Mouse (Mus musculus): ENCODE measurements around the gene Hbb-y. TPM values are rescaled to one million over a fixed set of nuclear protein-coding genes. Genes with fewer than 3 reads are reported as not detected.
"Not testable (repeated sequence)": the region's sequence is repeated elsewhere in the genome, so short reads cannot be mapped to it uniquely, and the experiment has no call there.

The Hbb-y gene
- polyA plus RNA-seq, 1 experiment from 2014 or later = 9,927 TPM

DNA sequence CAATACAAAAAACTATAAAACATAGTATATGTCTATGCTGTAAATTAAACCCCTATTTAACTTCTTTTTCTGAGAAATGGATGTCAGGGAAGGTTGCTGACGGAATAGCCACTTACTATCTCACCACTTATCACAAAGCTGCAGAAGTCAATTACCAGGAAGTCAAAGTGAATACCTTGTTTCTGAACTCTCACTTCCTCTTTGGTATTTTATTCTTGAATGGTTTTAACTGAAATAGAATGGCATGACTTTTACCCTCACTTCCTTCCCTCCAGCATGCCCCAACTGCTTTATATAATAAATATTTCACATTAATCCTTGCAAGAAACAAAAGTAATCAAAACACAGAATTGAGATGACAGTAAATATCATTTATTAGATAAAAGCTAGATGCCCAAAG, 40.8 kb downstream of the Hbb-y start:
- H3K4me2 ChIP-seq = peak overlapping the region; percentile 63
- H3K9me3 ChIP-seq (replicated peaks) = no peaks in the 10 kb centered on the region
- peak overlapping the region; percentile 99 for H3K27ac ChIP-seq
- ATAC-seq = peak; percentile 5; the same call in 1 of the 2 replicates
- WGBS (ENCODE audit: insufficient replicate concordance) = 9% methylated on average over 1 of the region's 1 CpGs
- peaks cover 50% of the 10 kb centered on the region for H3K4me1 ChIP-seq
- H3K36me3 ChIP-seq = no peaks in the 10 kb centered on the region
- H3K27me3 ChIP-seq (replicated peaks) = no peaks in the 10 kb centered on the region
- peak overlapping the region; percentile 63 for H3K4me3 ChIP-seq
- peak overlapping the region; percentile 78 for H3K9ac ChIP-seq

DNA sequence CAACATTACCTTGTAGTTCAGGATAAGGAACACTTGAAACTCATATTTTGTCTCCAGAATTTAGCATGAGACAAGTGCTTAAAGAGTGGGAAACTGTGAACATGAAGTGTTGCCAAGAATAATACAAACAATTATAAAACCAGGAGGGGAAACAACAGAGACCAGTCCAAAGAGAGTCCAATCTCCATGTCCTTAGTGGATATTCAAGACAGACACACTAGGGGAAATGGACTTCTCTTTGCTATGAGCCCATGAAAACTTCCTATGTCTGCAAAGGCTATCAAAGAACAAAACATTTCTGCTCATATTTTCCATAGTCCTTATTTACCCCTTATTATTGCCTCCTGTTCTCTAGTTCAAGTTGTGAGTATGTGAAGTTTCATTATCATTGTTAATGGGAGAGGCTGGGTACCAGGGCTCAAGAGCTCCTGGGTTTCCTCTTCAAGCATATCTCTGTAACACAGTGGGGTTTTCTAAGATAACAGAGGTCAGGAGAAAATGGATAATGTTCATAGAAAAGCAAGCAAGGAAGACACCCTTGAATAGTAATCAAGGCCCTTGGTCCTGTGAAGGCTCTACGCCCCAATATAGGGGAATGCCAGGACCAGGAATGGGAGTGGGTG, 41.7 kb downstream of the Hbb-y start:
- H3K4me3 ChIP-seq = peak overlapping the region; percentile 36
- peak overlapping the region; percentile 95 for H3K27ac ChIP-seq
- H3K4me2 ChIP-seq = peak overlapping the region; percentile 65
- no peaks in the 10 kb centered on the region for H3K9me3 ChIP-seq (replicated peaks)
- no peaks in the 10 kb centered on the region for H3K36me3 ChIP-seq
- 8% methylated on average over 1 of the region's 1 CpGs for WGBS (ENCODE audit: insufficient replicate concordance)
- H3K9ac ChIP-seq = peak overlapping the region; percentile 68
- H3K27me3 ChIP-seq (replicated peaks) = no peaks in the 10 kb centered on the region
- peak; percentile 73 for ATAC-seq
- peaks cover 57% of the 10 kb centered on the region for H3K4me1 ChIP-seq

DNA sequence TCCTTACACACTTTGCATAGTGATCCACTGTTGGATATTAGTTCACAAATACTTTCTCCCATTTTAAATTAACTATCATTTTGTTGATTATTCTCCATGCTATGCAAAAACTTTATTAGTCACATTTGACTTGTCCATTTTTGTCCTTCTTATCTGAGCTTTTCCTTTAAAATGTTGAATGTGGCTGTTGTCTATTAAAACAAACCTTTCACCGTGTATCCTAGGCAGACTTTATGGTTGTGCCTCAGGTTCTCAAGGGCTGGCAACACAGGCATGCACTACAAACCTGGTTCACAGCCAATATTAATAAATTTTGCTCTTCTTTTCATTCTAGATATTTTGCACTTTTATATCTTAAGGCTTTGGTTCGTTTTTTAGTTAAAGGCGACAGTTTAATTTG, 42.3 kb downstream of the Hbb-y start:
- Histone ChIP-seq H3K4me2 (peak overlapping the region; percentile 65), H3K27ac (peak overlapping the region; percentile 95), H3K9me3 (replicated peaks) (no peaks in the 10 kb centered on the region), H3K27me3 (replicated peaks) (no peaks in the 10 kb centered on the region), H3K36me3 (no peaks in the 10 kb centered on the region), H3K4me1 (peaks cover 52% of the 10 kb centered on the region), H3K4me3 (peak overlapping the region; percentile 30), H3K9ac (peak overlapping the region; percentile 68; the same call in 1 of the 2 replicates)
- peak; percentile 21; the same call in 1 of the 2 replicates for ATAC-seq
- WGBS (ENCODE audit: insufficient replicate concordance) = 37% methylated on average over 3 of the region's 3 CpGs

DNA sequence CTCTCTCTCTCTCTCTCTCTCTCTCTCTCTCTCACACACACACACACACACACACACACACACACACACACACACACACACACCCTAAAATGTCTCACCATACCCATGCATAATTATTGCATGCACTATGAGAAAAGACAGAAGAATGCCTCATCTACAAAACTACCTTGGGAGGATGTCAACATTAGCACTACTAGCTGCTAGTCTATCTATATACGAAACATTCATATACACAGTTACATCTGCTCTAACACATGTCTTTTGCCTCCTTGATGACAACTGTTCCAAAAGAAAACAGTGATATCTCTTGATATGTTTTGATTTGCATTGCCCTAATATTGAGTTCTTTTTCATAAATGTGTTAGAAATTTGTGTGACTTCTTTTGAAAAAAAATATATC, 42.7 kb downstream of the Hbb-y start:
- peak overlapping the region; percentile 30 for H3K4me3 ChIP-seq
- ATAC-seq = no peak
- H3K36me3 ChIP-seq = no peaks in the 10 kb centered on the region
- peak overlapping the region; percentile 65 for H3K4me2 ChIP-seq
- H3K4me1 ChIP-seq = peaks cover 48% of the 10 kb centered on the region
- H3K27ac ChIP-seq = peak overlapping the region; percentile 95
- no peaks in the 10 kb centered on the region for H3K9me3 ChIP-seq (replicated peaks)
- H3K27me3 ChIP-seq (replicated peaks) = no peaks in the 10 kb centered on the region
- 46% methylated on average over 1 of the region's 1 CpGs for WGBS (ENCODE audit: insufficient replicate concordance)
- H3K9ac ChIP-seq = peak overlapping the region; percentile 68

DNA sequence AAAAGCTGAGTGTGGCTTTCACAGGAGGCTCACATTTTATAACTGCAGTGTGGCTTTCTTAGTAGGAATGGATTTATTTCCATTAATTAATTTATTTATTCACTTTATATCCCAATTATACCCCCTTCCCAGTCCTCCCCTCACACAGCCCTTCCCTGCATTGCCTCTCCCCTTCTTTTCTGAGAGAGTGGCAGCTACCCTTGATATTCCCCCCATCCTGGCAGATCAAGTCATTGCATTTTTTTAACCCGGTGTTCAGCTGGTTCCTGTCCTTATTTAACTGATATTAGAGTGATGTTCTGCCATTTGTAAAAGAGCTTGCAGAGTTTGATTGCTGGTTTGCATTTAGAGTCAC, 43.2 kb downstream of the Hbb-y start:
- Histone ChIP-seq H3K4me3 (peak overlapping the region; percentile 30), H3K9me3 (replicated peaks) (no peaks in the 10 kb centered on the region)
- ATAC-seq = no peak

DNA sequence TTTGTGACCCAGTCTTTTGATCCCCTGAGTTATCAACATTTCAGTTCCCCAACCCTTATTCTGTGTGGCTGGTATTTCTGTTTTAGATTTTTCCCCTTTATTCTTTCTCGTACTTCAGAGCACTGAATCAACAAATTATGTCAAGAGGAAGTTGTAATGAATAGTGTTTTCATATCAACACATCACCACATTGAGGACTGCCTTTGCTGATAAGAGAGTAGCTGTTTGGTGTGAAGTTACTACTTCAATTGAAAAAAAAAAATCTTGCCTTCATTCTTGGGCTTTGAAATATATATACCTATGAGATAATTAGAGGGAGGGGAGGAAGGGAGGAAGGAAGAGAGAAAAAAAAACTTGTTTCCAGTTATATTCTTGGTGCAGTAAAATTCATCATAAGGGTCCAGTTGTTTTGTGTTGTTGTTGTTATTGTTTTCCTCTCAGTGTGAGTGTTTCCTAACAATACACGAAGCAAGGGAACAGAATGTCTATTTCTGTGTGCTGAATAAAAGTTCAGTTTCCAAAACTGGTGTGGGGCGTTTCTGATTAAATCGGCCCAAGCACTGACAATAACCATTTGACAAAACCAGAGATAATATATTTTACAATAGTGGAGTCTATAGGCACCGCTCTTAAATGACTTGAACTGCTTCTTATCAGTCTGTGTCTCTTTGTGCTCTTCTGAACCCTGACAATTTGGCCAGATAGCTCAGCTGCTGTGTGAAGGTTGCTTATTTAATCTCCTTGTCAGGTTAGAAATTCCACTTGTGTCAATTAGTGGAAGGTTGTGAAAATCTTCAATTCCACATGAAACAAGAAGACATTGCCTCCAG, 43.8 kb downstream of the Hbb-y start:
- H3K36me3 ChIP-seq = no peaks in the 10 kb centered on the region
- H3K27me3 ChIP-seq (replicated peaks) = no peaks in the 10 kb centered on the region
- no peaks in the 10 kb centered on the region for H3K9me3 ChIP-seq (replicated peaks)
- H3K4me3 ChIP-seq = peak overlapping the region; percentile 30
- peak overlapping the region; percentile 95 for H3K27ac ChIP-seq
- H3K9ac ChIP-seq = peak overlapping the region; percentile 68
- H3K4me1 ChIP-seq = peaks cover 44% of the 10 kb centered on the region
- 6% methylated on average over 5 of the region's 5 CpGs for WGBS (ENCODE audit: insufficient replicate concordance)
- no peak for ATAC-seq
- peak overlapping the region; percentile 65 for H3K4me2 ChIP-seq

More for the DNA sequence above, 43.2 kb downstream of the Hbb-y start:
- Histone ChIP-seq H3K27ac (peak overlapping the region; percentile 95), H3K27me3 (replicated peaks) (no peaks in the 10 kb centered on the region), H3K36me3 (no peaks in the 10 kb centered on the region), H3K4me1 (peaks cover 44% of the 10 kb centered on the region), H3K4me2 (peak overlapping the region; percentile 65), H3K9ac (peak overlapping the region; percentile 68)
- 20% methylated on average over 1 of the region's 1 CpGs for WGBS (ENCODE audit: insufficient replicate concordance)

DNA sequence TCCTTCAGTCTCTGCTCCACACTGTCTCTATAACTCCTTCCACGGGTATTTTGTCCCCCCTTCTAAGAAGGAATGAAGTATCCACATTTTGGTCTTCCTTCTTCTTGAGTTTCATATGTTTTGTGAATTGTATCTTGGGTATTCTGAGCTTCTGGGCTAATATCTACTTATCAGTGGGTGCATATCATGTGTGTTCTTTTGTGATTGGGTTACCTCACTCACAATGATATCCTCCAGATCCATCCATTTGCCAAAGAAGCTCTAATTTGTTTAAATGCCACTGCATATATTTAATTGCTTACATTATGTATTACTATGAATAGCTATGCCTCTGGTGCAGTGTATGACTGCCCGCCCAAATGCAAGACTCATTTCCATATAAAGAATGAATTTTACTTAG, 44.9 kb downstream of the Hbb-y start:
- not testable (repeated sequence) for H3K36me3 ChIP-seq; H3K9me3 ChIP-seq (replicated peaks); ATAC-seq; H3K4me3 ChIP-seq; H3K27me3 ChIP-seq (replicated peaks)
- Histone ChIP-seq H3K4me2 (peak overlapping the region; percentile 36), H3K4me1 (peaks cover 41% of the 10 kb centered on the region), H3K9ac (peak overlapping the region; percentile 63), H3K27ac (peak overlapping the region; percentile 89)
- 44% methylated on average over 2 of the region's 2 CpGs for WGBS (ENCODE audit: insufficient replicate concordance)

DNA sequence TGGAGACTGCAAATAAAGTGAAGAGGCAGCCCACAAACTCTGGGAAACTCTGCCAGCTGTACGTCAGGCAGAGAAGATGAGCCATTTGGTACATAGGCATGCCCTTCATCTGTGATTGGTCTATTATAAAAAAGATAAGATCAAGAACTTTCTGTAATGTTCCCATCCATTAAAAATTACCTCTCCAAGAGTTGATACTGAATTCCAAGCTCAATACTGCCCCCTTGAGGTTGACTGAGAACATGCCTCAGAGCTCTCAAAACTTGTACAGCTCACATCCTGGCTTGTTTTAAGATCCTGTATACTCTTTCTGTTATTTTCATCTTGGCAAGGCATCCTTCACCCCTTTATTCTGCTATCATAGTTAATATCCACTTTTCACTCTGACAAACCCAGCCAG, 46.2 kb downstream of the Hbb-y start:
- no peak for ATAC-seq
- H3K27ac ChIP-seq = peak overlapping the region; percentile 75

More for the DNA sequence above, 46.2 kb downstream of the Hbb-y start:
- Histone ChIP-seq H3K9me3 (replicated peaks) (no peaks in the 10 kb centered on the region), H3K4me1 (peaks cover 41% of the 10 kb centered on the region), H3K4me2 (no peak overlapping the region), H3K4me3 (no peak overlapping the region), H3K9ac (peak overlapping the region; percentile 40), H3K27me3 (replicated peaks) (no peaks in the 10 kb centered on the region), H3K36me3 (no peaks in the 10 kb centered on the region)
- WGBS (ENCODE audit: insufficient replicate concordance) = 55% methylated on average over 1 of the region's 1 CpGs

Other genes starting within 250 kb of the Hbb-y start
- not detected in 2 replicates for gene Olfr620, start 240.7 kb downstream of the Hbb-y start, polyA plus RNA-seq (2016; fragmentation: Nextera tagmentation; extraction: Ambion mirVana)
- not detected in 2 replicates for gene Olfr622, start 210.5 kb downstream of the Hbb-y start, polyA plus RNA-seq (2016; fragmentation: Nextera tagmentation; extraction: Ambion mirVana)
- gene Olfr623, start 189.5 kb downstream of the Hbb-y start, polyA plus RNA-seq (2016; fragmentation: Nextera tagmentation; extraction: Ambion mirVana) = not detected in 2 replicates
- not detected in 2 replicates for gene Olfr624, start 182.0 kb downstream of the Hbb-y start, polyA plus RNA-seq (2016; fragmentation: Nextera tagmentation; extraction: Ambion mirVana)
- gene Olfr625-ps1, start 170.5 kb downstream of the Hbb-y start, polyA plus RNA-seq (2016; fragmentation: Nextera tagmentation; extraction: Ambion mirVana) = not detected in 2 replicates
- not detected in 2 replicates for gene Olfr243, start 138.5 kb downstream of the Hbb-y start, polyA plus RNA-seq (2016; fragmentation: Nextera tagmentation; extraction: Ambion mirVana)
- gene Olfr628, start 122.8 kb downstream of the Hbb-y start, polyA plus RNA-seq (2016; fragmentation: Nextera tagmentation; extraction: Ambion mirVana) = not detected in 2 replicates
- 0.05 TPM in 1 of 2 replicates, not detected in the other for gene Olfr629, start 108.3 kb downstream of the Hbb-y start, polyA plus RNA-seq (2016; fragmentation: Nextera tagmentation; extraction: Ambion mirVana)
- not detected in 2 replicates for gene Olfr630, start 95.9 kb downstream of the Hbb-y start, polyA plus RNA-seq (2016; fragmentation: Nextera tagmentation; extraction: Ambion mirVana)
- gene Olfr69, start 81.6 kb downstream of the Hbb-y start, polyA plus RNA-seq (2016; fragmentation: Nextera tagmentation; extraction: Ambion mirVana) = not detected in 2 replicates
- gene Olfr68, start 73.5 kb downstream of the Hbb-y start, polyA plus RNA-seq (2016; fragmentation: Nextera tagmentation; extraction: Ambion mirVana) = not detected in 2 replicates
- not detected in 2 replicates for gene Olfr67, start 61.4 kb downstream of the Hbb-y start, polyA plus RNA-seq (2016; fragmentation: Nextera tagmentation; extraction: Ambion mirVana)
- gene Hbb-bt, start 39.2 kb downstream of the Hbb-y start, polyA plus RNA-seq (2016; fragmentation: Nextera tagmentation; extraction: Ambion mirVana) = 37,996 and 38,837 TPM in 2 replicates
- gene Hbb-bs, start 25.1 kb downstream of the Hbb-y start, polyA plus RNA-seq (2016; fragmentation: Nextera tagmentation; extraction: Ambion mirVana) = 70,723 and 73,152 TPM in 2 replicates
- 0.72 and 1.2 TPM in 2 replicates for gene Hbb-bh2, start 12.7 kb downstream of the Hbb-y start, polyA plus RNA-seq (2016; fragmentation: Nextera tagmentation; extraction: Ambion mirVana)
- 1,392 and 1,481 TPM in 2 replicates for gene Hbb-bh1, start 10.1 kb downstream of the Hbb-y start, polyA plus RNA-seq (2016; fragmentation: Nextera tagmentation; extraction: Ambion mirVana)
- not detected in 2 replicates for gene Olfr66, start 33.0 kb upstream of the Hbb-y start, polyA plus RNA-seq (2016; fragmentation: Nextera tagmentation; extraction: Ambion mirVana)
- gene Olfr64, start 41.3 kb upstream of the Hbb-y start, polyA plus RNA-seq (2016; fragmentation: Nextera tagmentation; extraction: Ambion mirVana) = not detected in 2 replicates
- gene Olfr65, start 50.3 kb upstream of the Hbb-y start, polyA plus RNA-seq (2016; fragmentation: Nextera tagmentation; extraction: Ambion mirVana) = not detected in 2 replicates
- 0.30 TPM in 1 of 2 replicates, not detected in the other for gene Olfr631, start 75.6 kb upstream of the Hbb-y start, polyA plus RNA-seq (2016; fragmentation: Nextera tagmentation; extraction: Ambion mirVana)
- 0.17 and 0.35 TPM in 2 replicates for gene Olfr632, start 81.1 kb upstream of the Hbb-y start, polyA plus RNA-seq (2016; fragmentation: Nextera tagmentation; extraction: Ambion mirVana)
- gene Olfr633, start 91.2 kb upstream of the Hbb-y start, polyA plus RNA-seq (2016; fragmentation: Nextera tagmentation; extraction: Ambion mirVana) = 0.08 TPM in 1 of 2 replicates, not detected in the other
- not detected in 2 replicates for gene Olfr635, start 117.9 kb upstream of the Hbb-y start, polyA plus RNA-seq (2016; fragmentation: Nextera tagmentation; extraction: Ambion mirVana)
- gene Olfr638, start 145.5 kb upstream of the Hbb-y start, polyA plus RNA-seq (2016; fragmentation: Nextera tagmentation; extraction: Ambion mirVana) = not detected in 2 replicates
- not detected in 2 replicates for gene Olfr639, start 164.1 kb upstream of the Hbb-y start, polyA plus RNA-seq (2016; fragmentation: Nextera tagmentation; extraction: Ambion mirVana)
- not detected in 2 replicates for gene Olfr640, start 172.4 kb upstream of the Hbb-y start, polyA plus RNA-seq (2016; fragmentation: Nextera tagmentation; extraction: Ambion mirVana)
- not detected in 2 replicates for gene Olfr641, start 182.2 kb upstream of the Hbb-y start, polyA plus RNA-seq (2016; fragmentation: Nextera tagmentation; extraction: Ambion mirVana)
- not detected in 2 replicates for gene Olfr642, start 199.4 kb upstream of the Hbb-y start, polyA plus RNA-seq (2016; fragmentation: Nextera tagmentation; extraction: Ambion mirVana)
- not detected in 2 replicates for gene 4930516K23Rik, start 208.2 kb upstream of the Hbb-y start, polyA plus RNA-seq (2016; fragmentation: Nextera tagmentation; extraction: Ambion mirVana)
- gene Olfr644, start 218.7 kb upstream of the Hbb-y start, polyA plus RNA-seq (2016; fragmentation: Nextera tagmentation; extraction: Ambion mirVana) = not detected in 2 replicates
- not detected in 2 replicates for gene Olfr645, start 232.2 kb upstream of the Hbb-y start, polyA plus RNA-seq (2016; fragmentation: Nextera tagmentation; extraction: Ambion mirVana)

Data from liver, embryonic 12.5 days (tissue).